16 mouse cellular contexts compared by ENCODE assay signal in genomic region chr1:111286385-111286784, GRCm38 (mm10).
DNase-seq lines count a peak whose midpoint lies in the region; ATAC-seq and TF ChIP-seq lines count a peak whose summit lies in the region.
"Had no signal": no experiment of that assay in that cellular context is flagged by ENCODE, and none has a peak within 500 bp of the region (broad histone marks: within the 10 kb centered on the region; RNA-seq: fewer than 3 reads in every experiment).

No protein-coding gene starts in this region.

- ATAC-seq in forebrain, embryonic 15.5 days (replicated peaks): peak; percentile 66; the same call in 1 of the 2 replicates
- ATAC-seq in forebrain, embryonic 12.5 days (ENCODE audit: low FRiP score): no peak
- ATAC-seq in lung, embryonic 15.5 days (ENCODE audit: borderline replicate concordance, extremely low read depth, low FRiP score, low TSS enrichment): peak; percentile 73; the same call in 1 of the 2 replicates
- peak; percentile 79 for ATAC-seq in limb, embryonic 13.5 days (ENCODE audit: low FRiP score, low read depth)

- no peak for DNase-seq in lung, postnatal 10 days
- peak; percentile 59 for DNase-seq in brain, embryonic 14.5 days (ENCODE audit: low read depth)
- DNase-seq in gastrocnemius, adult 18-20 months (ENCODE audit: low spot score): no peak
- DNase-seq in gastrocnemius, postnatal 25 days: no peak
- DNase-seq: adrenal gland, postnatal 10 days; cerebellum, postnatal 36 days; heart, adult 18-20 months; heart, postnatal 4 days; kidney, adult 2 months; liver, embryonic 13.5 days; right cerebral cortex, postnatal 25 days had no signal

- no peak overlapping the region for H3K9ac ChIP-seq in forebrain, embryonic 15.5 days (replicated peaks)
- no peak overlapping the region for H3K9ac ChIP-seq in forebrain, embryonic 12.5 days
- H3K9ac ChIP-seq in lung, embryonic 15.5 days: no peak overlapping the region
- H3K9ac ChIP-seq in limb, embryonic 13.5 days: no peak overlapping the region
- H3K9ac ChIP-seq: embryonic facial prominence, embryonic 15.5 days; liver, embryonic 13.5 days had no signal

- no peak for TF ChIP-seq POLR2A in brain, embryonic 14.5 days (IDR thresholded peaks at IDR 0.05; ENCODE audit: borderline replicate concordance, extremely low read depth, insufficient read depth, insufficient read length, poor library complexity, severe bottlenecking)

- H3K4me1 ChIP-seq in forebrain, embryonic 15.5 days: no peaks in the 10 kb centered on the region
- no peaks in the 10 kb centered on the region for H3K4me1 ChIP-seq in forebrain, embryonic 12.5 days
- no peaks in the 10 kb centered on the region for H3K4me1 ChIP-seq in lung, embryonic 15.5 days
- H3K4me1 ChIP-seq in limb, embryonic 13.5 days: no peaks in the 10 kb centered on the region
- H3K4me1 ChIP-seq: embryonic facial prominence, embryonic 15.5 days; liver, embryonic 13.5 days had no signal

- no peak overlapping the region for H3K4me2 ChIP-seq in forebrain, embryonic 15.5 days (replicated peaks)
- H3K4me2 ChIP-seq in forebrain, embryonic 12.5 days: no peak overlapping the region
- H3K4me2 ChIP-seq in lung, embryonic 15.5 days: no peak overlapping the region
- no peak overlapping the region for H3K4me2 ChIP-seq in limb, embryonic 13.5 days (replicated peaks)
- H3K4me2 ChIP-seq: embryonic facial prominence, embryonic 15.5 days; liver, embryonic 13.5 days had no signal

- H3K9me3 ChIP-seq in forebrain, embryonic 15.5 days: no peaks in the 10 kb centered on the region
- H3K9me3 ChIP-seq in forebrain, embryonic 12.5 days: no peaks in the 10 kb centered on the region
- H3K9me3 ChIP-seq in lung, embryonic 15.5 days: no peaks in the 10 kb centered on the region
- no peaks in the 10 kb centered on the region for H3K9me3 ChIP-seq in limb, embryonic 13.5 days
- H3K9me3 ChIP-seq: embryonic facial prominence, embryonic 15.5 days; liver, embryonic 13.5 days had no signal

- TF ChIP-seq CTCF in brain, embryonic 14.5 days (IDR thresholded peaks at IDR 0.05; ENCODE audit: borderline replicate concordance, extremely low read depth, insufficient read depth, insufficient read length): no peak

- 41% methylated on average over 4 of the region's 4 CpGs for WGBS in forebrain, embryonic 15.5 days
- WGBS in forebrain, embryonic 12.5 days: 62% methylated on average over 4 of the region's 4 CpGs
- WGBS in lung, embryonic 15.5 days: 48% methylated on average over 4 of the region's 4 CpGs
- WGBS in limb, embryonic 13.5 days: 39% methylated on average over 4 of the region's 4 CpGs

- H3K27me3 ChIP-seq in forebrain, embryonic 15.5 days: no peaks in the 10 kb centered on the region
- no peaks in the 10 kb centered on the region for H3K27me3 ChIP-seq in forebrain, embryonic 12.5 days
- no peaks in the 10 kb centered on the region for H3K27me3 ChIP-seq in lung, embryonic 15.5 days
- H3K27me3 ChIP-seq in limb, embryonic 13.5 days: no peaks in the 10 kb centered on the region
- H3K27me3 ChIP-seq: embryonic facial prominence, embryonic 15.5 days; liver, embryonic 13.5 days had no signal

- H3K36me3 ChIP-seq in forebrain, embryonic 15.5 days: no peaks in the 10 kb centered on the region
- no peaks in the 10 kb centered on the region for H3K36me3 ChIP-seq in forebrain, embryonic 12.5 days (replicated peaks)
- H3K36me3 ChIP-seq in lung, embryonic 15.5 days: no peaks in the 10 kb centered on the region
- H3K36me3 ChIP-seq in limb, embryonic 13.5 days: no peaks in the 10 kb centered on the region
- H3K36me3 ChIP-seq: embryonic facial prominence, embryonic 15.5 days; liver, embryonic 13.5 days had no signal

- H3K27ac ChIP-seq in forebrain, embryonic 15.5 days (replicated peaks): no peak overlapping the region
- no peak overlapping the region for H3K27ac ChIP-seq in forebrain, embryonic 12.5 days
- H3K27ac ChIP-seq in lung, embryonic 15.5 days: no peak overlapping the region
- H3K27ac ChIP-seq in limb, embryonic 13.5 days: peak overlapping the region; percentile 29; the same call in 1 of the 2 replicates
- H3K27ac ChIP-seq: embryonic facial prominence, embryonic 15.5 days; liver, embryonic 13.5 days had no signal

- no peak overlapping the region for H3K4me3 ChIP-seq in forebrain, embryonic 15.5 days
- H3K4me3 ChIP-seq in forebrain, embryonic 12.5 days (replicated peaks): no peak overlapping the region
- H3K4me3 ChIP-seq in lung, embryonic 15.5 days: no peak overlapping the region
- no peak overlapping the region for H3K4me3 ChIP-seq in limb, embryonic 13.5 days
- H3K4me3 ChIP-seq: embryonic facial prominence, embryonic 15.5 days; liver, embryonic 13.5 days had no signal
